22 mouse cellular contexts compared by ENCODE assay signal in the genomic region with DNA sequence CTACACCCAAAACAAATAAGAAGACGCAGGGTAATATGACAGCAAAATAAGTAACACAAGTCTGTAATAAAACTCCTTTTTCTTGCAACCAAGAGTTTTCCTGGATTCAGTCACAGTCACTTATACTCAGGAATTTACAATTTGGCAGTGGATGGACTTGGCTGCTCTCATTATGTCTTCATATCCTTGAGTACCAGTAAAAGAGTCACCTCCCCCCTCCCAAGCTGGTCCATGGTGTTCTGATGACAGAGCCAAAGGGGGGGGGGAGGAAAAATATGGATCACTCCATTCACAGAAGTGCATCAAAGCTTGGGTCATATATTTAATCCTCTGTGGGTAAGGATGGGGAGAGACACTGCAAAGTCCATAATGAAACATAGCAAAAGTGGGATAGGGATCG.
DNase-seq lines count a peak whose midpoint lies in the region; ATAC-seq and TF ChIP-seq lines count a peak whose summit lies in the region.
"Had no signal": no experiment of that assay in that cellular context is flagged by ENCODE, and none has a peak within 500 bp of the region (broad histone marks: within the 10 kb centered on the region; RNA-seq: fewer than 3 reads in every experiment).

No protein-coding gene starts in this region.

- TF ChIP-seq EP300 in lung, postnatal 0 days (IDR thresholded peaks at IDR 0.05): no peak

- H3K4me1 ChIP-seq in forebrain, embryonic 16.5 days (replicated peaks; ENCODE audit: control insufficient read depth, insufficient read depth, low read length): no peaks in the 10 kb centered on the region
- no peaks in the 10 kb centered on the region for H3K4me1 ChIP-seq in forebrain, embryonic 12.5 days
- no peaks in the 10 kb centered on the region for H3K4me1 ChIP-seq in lung, postnatal 0 days (ENCODE audit: insufficient read depth, low read depth, low read length)
- H3K4me1 ChIP-seq: forebrain, embryonic 15.5 days; hindbrain, embryonic 12.5 days; limb, embryonic 13.5 days; liver, embryonic 13.5 days; neural tube, embryonic 12.5 days had no signal

- H3K4me3 ChIP-seq in forebrain, embryonic 16.5 days (replicated peaks; ENCODE audit: low read length): no peak overlapping the region
- no peak overlapping the region for H3K4me3 ChIP-seq in forebrain, embryonic 12.5 days (replicated peaks)
- no peak overlapping the region for H3K4me3 ChIP-seq in lung, postnatal 0 days (ENCODE audit: low read depth, low read length)
- H3K4me3 ChIP-seq: erythroblast, embryonic 14.5 days; forebrain, embryonic 15.5 days; gastrocnemius, adult 2 months; hindbrain, embryonic 12.5 days; limb, embryonic 13.5 days; liver, embryonic 13.5 days; neural tube, embryonic 12.5 days had no signal

- TF ChIP-seq CTCF in lung, postnatal 0 days (IDR thresholded peaks at IDR 0.05): no peak

- H3K9me3 ChIP-seq in forebrain, embryonic 16.5 days (ENCODE audit: control insufficient read depth, low read length): no peaks in the 10 kb centered on the region
- no peaks in the 10 kb centered on the region for H3K9me3 ChIP-seq in forebrain, embryonic 12.5 days
- no peaks in the 10 kb centered on the region for H3K9me3 ChIP-seq in lung, postnatal 0 days (ENCODE audit: low read length)
- H3K9me3 ChIP-seq: forebrain, embryonic 15.5 days; hindbrain, embryonic 12.5 days; limb, embryonic 13.5 days; liver, embryonic 13.5 days; neural tube, embryonic 12.5 days had no signal

- no peak overlapping the region for H3K9ac ChIP-seq in forebrain, embryonic 16.5 days (replicated peaks; ENCODE audit: low read depth, low read length)
- no peak overlapping the region for H3K9ac ChIP-seq in forebrain, embryonic 12.5 days
- H3K9ac ChIP-seq in lung, postnatal 0 days (replicated peaks; ENCODE audit: low read depth): no peak overlapping the region
- H3K9ac ChIP-seq: forebrain, embryonic 15.5 days; hindbrain, embryonic 12.5 days; limb, embryonic 13.5 days; liver, embryonic 13.5 days; neural tube, embryonic 12.5 days had no signal

- H3K36me3 ChIP-seq in forebrain, embryonic 16.5 days (ENCODE audit: control insufficient read depth, insufficient read depth): no peaks in the 10 kb centered on the region
- no peaks in the 10 kb centered on the region for H3K36me3 ChIP-seq in forebrain, embryonic 12.5 days (replicated peaks)
- H3K36me3 ChIP-seq in lung, postnatal 0 days (ENCODE audit: insufficient read depth, low read length): no peaks in the 10 kb centered on the region
- H3K36me3 ChIP-seq: forebrain, embryonic 15.5 days; hindbrain, embryonic 12.5 days; limb, embryonic 13.5 days; liver, embryonic 13.5 days; neural tube, embryonic 12.5 days had no signal

- H3K27ac ChIP-seq in forebrain, embryonic 16.5 days (ENCODE audit: low read length): no peak overlapping the region
- no peak overlapping the region for H3K27ac ChIP-seq in forebrain, embryonic 12.5 days
- no peak overlapping the region for H3K27ac ChIP-seq in lung, postnatal 0 days (ENCODE audit: low read length)
- H3K27ac ChIP-seq: forebrain, embryonic 15.5 days; gastrocnemius, adult 2 months; hindbrain, embryonic 12.5 days; limb, embryonic 13.5 days; liver, embryonic 13.5 days; neural tube, embryonic 12.5 days had no signal

- DNase-seq in lung, postnatal 0 days (ENCODE audit: low spot score): peak; percentile 43
- DNase-seq in lung, postnatal 14 days: no peak
- peak; percentile 29 for DNase-seq in adipocyte (ENCODE audit: low spot score)
- DNase-seq in cerebellum, postnatal 25 days: peak; percentile 20 to 61
- no peak for DNase-seq in adrenal gland, postnatal 14 days
- DNase-seq: adrenal gland, adult 8-10 months; gastrocnemius, adult 2 months; heart, postnatal 10 days; kidney, adult 9 months; kidney, postnatal 36 days; layer of hippocampus, adult 9-11 months; liver, embryonic 13.5 days; right cerebral cortex, adult 18-20 months had no signal

- peak; percentile 43; the same call in 1 of the 2 replicates for ATAC-seq in forebrain, embryonic 16.5 days
- no peak for ATAC-seq in forebrain, embryonic 12.5 days (ENCODE audit: low FRiP score)
- ATAC-seq in lung, postnatal 0 days: no peak; the same call in 1 of the 2 replicates
- ATAC-seq: forebrain, embryonic 15.5 days had no signal

- WGBS in forebrain, embryonic 16.5 days: 88% methylated on average over 2 of the region's 2 CpGs
- 84% methylated on average over 2 of the region's 2 CpGs for WGBS in forebrain, embryonic 12.5 days
- 66% methylated on average over 2 of the region's 2 CpGs for WGBS in lung, postnatal 0 days

- H3K27me3 ChIP-seq in forebrain, embryonic 16.5 days (replicated peaks; ENCODE audit: control insufficient read depth, insufficient read depth, low read length): no peaks in the 10 kb centered on the region
- H3K27me3 ChIP-seq in forebrain, embryonic 12.5 days: no peaks in the 10 kb centered on the region
- H3K27me3 ChIP-seq in lung, postnatal 0 days (replicated peaks; ENCODE audit: insufficient read depth, low read length): no peaks in the 10 kb centered on the region
- H3K27me3 ChIP-seq: forebrain, embryonic 15.5 days; hindbrain, embryonic 12.5 days; limb, embryonic 13.5 days; liver, embryonic 13.5 days; neural tube, embryonic 12.5 days had no signal

- H3K4me2 ChIP-seq in forebrain, embryonic 16.5 days (ENCODE audit: low read length): no peak overlapping the region
- H3K4me2 ChIP-seq in forebrain, embryonic 12.5 days: no peak overlapping the region
- H3K4me2 ChIP-seq in lung, postnatal 0 days (replicated peaks; ENCODE audit: low read depth, low read length): no peak overlapping the region
- H3K4me2 ChIP-seq: forebrain, embryonic 15.5 days; heart, embryonic 11.5 days; hindbrain, embryonic 12.5 days; limb, embryonic 13.5 days; liver, embryonic 13.5 days; midbrain, embryonic 11.5 days; neural tube, embryonic 12.5 days had no signal

Comparison
In these comparisons a context has a peak if more than half of its experiments do, and no peak if none do; other contexts are left out.
1. DNase-seq: peak in lung, postnatal 0 days (single experiment), adipocyte (single experiment) and cerebellum, postnatal 25 days (2 of 2); none in lung, postnatal 14 days (single experiment) and adrenal gland, postnatal 14 days (single experiment).